Mouse (Mus musculus) C2C12 (cell line): ENCODE measurements at regions not wholly inside any gene's neighbourhood (a gene's known extent, or its start where the extent isn't known, plus 50 kb on each side); places are given as distances from the start of the nearest gene placed in this dataset.
"Not testable (repeated sequence)": the region's sequence is repeated elsewhere in the genome, so short reads cannot be mapped to it uniquely, and the experiment has no call there.

Source experiments
- H3K27me3 ChIP-seq: one replicate; pipeline ENCODE4 v1.6.1; 2011; ENCODE audit not compliant: control insufficient read depth, insufficient read depth, insufficient read length
- H3K36me3 ChIP-seq: one replicate; pipeline ENCODE4 v1.6.1; 2011; ENCODE audit not compliant: control insufficient read depth, insufficient read depth
- H3K4me3 ChIP-seq: one replicate; pipeline ENCODE4 v1.5.1; 2011; ENCODE audit warnings: mild to moderate bottlenecking, control low read depth; ENCODE audit not compliant: poor library complexity, insufficient read depth, severe bottlenecking
- H3K79me2 ChIP-seq: one replicate; pipeline ENCODE4 v1.6.1; 2011; ENCODE audit not compliant: control insufficient read depth, insufficient read depth
- H3K79me3 ChIP-seq: one replicate; pipeline ENCODE4 v1.6.1; 2011; ENCODE audit warnings: low read depth, control low read depth
- H3ac ChIP-seq: one replicate; pipeline ENCODE3; 2011; ENCODE audit warnings: low read depth; ENCODE audit not compliant: control insufficient read depth, insufficient read length
- CEBPB ChIP-seq: IDR thresholded peaks from one replicate; pipeline ENCODE4 v1.6.1; 2011; ENCODE audit warnings: low read depth, mild to moderate bottlenecking, control low read depth, moderate library complexity
- CTCF ChIP-seq: IDR thresholded peaks from one replicate; pipeline ENCODE4 v1.5.1; 2011; ENCODE audit not compliant: control insufficient read depth, insufficient read depth, insufficient read length
- FOSL1 ChIP-seq: IDR thresholded peaks from one replicate; pipeline ENCODE4 v1.8.0; 2011; ENCODE audit warnings: mild to moderate bottlenecking, low read length; ENCODE audit not compliant: poor library complexity, insufficient read depth, severe bottlenecking
- MAX ChIP-seq: IDR thresholded peaks from one replicate; pipeline ENCODE4 v1.6.1; 2011; ENCODE audit warnings: mild to moderate bottlenecking, control low read depth
- MYOD1 ChIP-seq: IDR thresholded peaks from one replicate; pipeline ENCODE4 v1.6.1; 2011; ENCODE audit warnings: low read depth; ENCODE audit not compliant: control insufficient read depth, insufficient read length
- MYOG ChIP-seq: IDR thresholded peaks from one replicate; pipeline ENCODE4 v1.6.1; 2011; ENCODE audit not compliant: control insufficient read depth, insufficient read length; ENCODE audit errors: extremely low read depth
- USF1 ChIP-seq: IDR thresholded peaks from one replicate; pipeline ENCODE4 v1.6.1; 2011; ENCODE audit warnings: low read depth, mild to moderate bottlenecking, control low read depth, moderate library complexity

GRCm38 (mm10) chr1:79212471-79212870 is 227.4 kb downstream of the Scg2 start:
- Histone ChIP-seq H3K36me3 (no peaks in the 10 kb centered on the region), H3K79me3 (no peaks in the 10 kb centered on the region), H3K4me3 (no peak overlapping the region), H3K79me2 (no peaks in the 10 kb centered on the region), H3K27me3 (no peaks in the 10 kb centered on the region), H3ac (no peak overlapping the region)
- no peak for TF ChIP-seq CEBPB
- TF ChIP-seq MAX, result no peak

DNA sequence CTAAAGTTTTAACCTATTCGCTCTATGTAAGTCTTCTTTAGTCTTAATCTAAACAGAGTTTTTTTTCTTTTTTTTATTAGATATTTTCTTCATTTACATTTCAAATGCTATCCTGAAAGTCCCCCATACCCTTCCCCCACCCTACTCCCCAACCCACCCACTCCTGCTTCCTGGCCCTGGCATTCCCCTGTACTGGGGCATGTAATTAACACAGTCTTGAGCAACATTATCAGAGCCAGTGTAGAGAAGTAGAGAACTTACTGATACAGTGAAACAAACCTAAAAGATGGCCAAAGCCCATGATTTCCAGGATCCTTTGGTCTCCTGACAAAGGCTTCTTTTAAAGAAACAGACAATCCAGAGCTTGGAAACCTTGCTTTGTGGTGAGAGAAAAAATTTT is 227.9 kb downstream of the Scg2 start:
- H3K79me2 ChIP-seq, H3K36me3 ChIP-seq, H3K27me3 ChIP-seq, H3K4me3 ChIP-seq, H3ac ChIP-seq, H3K79me3 ChIP-seq: not testable (repeated sequence)

DNA sequence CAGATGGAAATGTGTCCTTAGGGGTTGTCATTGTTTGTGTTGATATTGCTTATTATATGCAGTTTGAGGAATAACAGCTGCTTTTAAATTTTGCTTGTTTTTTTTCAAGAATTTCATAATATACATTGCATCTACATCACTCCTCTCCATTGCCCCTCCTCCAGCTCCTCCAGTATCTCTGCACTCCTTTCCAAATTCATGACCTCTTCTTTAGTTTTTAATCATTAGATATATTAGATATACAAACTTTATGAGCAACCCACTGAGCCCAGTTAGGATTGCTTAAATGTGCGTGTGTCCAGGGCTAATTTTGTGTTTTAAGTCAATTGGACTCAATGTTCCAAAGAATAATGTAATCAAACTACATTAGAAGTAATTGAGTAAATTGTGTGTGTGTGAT is 232.7 kb downstream of the Scg2 start:
- Histone ChIP-seq H3K79me3 (no peaks in the 10 kb centered on the region), H3K4me3 (no peak overlapping the region), H3K36me3 (no peaks in the 10 kb centered on the region), H3K27me3 (no peaks in the 10 kb centered on the region), H3K79me2 (no peaks in the 10 kb centered on the region), H3ac (no peak overlapping the region)
- TF ChIP-seq MYOD1 (no peak), USF1 (no peak), MAX (no peak), MYOG (no peak), FOSL1 (no peak), CTCF (no peak), CEBPB (no peak)

GRCm38 (mm10) chr1:79197682-79198081 is 242.2 kb downstream of the Scg2 start:
- Histone ChIP-seq H3K4me3 (no peak overlapping the region), H3K79me2 (no peaks in the 10 kb centered on the region), H3K79me3 (no peaks in the 10 kb centered on the region), H3K27me3 (no peaks in the 10 kb centered on the region), H3ac (no peak overlapping the region), H3K36me3 (no peaks in the 10 kb centered on the region)
- TF ChIP-seq CEBPB (no peak), FOSL1 (no peak)

DNA sequence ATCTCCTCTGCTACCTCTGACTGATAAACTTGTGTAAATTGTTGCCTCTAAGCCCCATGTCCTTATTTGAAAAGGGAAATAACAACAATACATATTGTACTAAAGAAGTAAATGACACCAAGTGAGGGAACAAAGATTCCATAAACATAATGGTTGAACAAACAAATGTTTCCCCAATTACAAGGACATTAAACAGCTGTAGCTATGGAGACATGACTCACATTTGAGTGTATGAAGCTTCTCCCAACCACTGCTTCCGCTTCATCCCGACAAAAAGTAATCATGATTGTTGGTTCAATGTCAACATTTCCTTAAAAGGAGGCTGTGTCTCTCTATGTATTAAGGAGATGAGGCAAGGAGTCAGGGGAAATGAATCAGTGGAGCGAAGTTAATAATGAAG is 248.9 kb downstream of the Scg2 start:
- Histone ChIP-seq H3K4me3 (no peak overlapping the region), H3K79me2 (no peaks in the 10 kb centered on the region), H3K36me3 (no peaks in the 10 kb centered on the region), H3ac (no peak overlapping the region), H3K27me3 (no peaks in the 10 kb centered on the region), H3K79me3 (no peaks in the 10 kb centered on the region)
- TF ChIP-seq MAX (peak; percentile 24), CTCF (no peak), MYOD1 (peak; percentile 78), CEBPB (peak; percentile 19), FOSL1 (no peak), MYOG (no peak)

DNA sequence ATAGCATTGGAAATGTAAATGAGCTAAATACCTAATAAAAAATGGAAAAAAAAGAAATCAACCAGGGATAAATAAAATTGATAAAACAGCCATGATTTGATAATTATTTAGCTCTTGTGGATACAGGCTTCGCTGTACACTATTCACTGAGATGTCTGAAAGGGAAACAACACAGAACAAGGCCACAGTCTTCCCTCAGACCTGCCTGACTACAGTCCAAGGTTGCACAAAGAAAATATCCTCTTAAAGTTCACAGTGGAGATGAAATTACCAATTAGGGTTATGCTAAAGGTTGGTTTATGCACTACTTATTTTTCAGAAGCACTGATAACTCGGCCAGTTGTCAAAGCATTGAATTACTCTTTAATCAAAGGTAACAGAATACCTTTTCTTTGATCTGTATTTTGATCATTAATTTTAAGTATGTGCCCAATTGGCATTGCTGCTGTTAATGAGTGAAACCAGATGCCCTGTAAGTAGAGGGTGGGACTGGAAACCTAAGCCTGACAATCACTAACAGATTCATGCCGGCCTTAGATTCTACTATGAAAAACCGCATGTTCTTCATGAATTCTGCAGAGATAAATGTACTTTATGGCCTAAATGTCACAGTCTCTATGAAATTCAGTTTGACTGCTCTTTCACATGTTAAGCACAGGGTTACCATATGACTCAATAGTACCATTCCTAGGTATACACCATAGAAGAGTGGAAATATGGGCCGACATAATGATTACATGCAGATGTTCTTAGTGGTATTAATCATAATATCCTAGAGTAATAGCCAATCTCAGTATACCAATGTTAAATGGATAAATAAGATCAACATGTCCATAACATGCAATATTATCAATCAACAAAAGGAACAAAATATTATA is 256.1 kb downstream of the Scg2 start:
- TF ChIP-seq MAX (no peak), USF1 (no peak), CEBPB (no peak), CTCF (no peak), MYOG (no peak), MYOD1 (no peak), FOSL1 (no peak)
- Histone ChIP-seq H3K36me3 (no peaks in the 10 kb centered on the region), H3K4me3 (no peak overlapping the region), H3ac (no peak overlapping the region), H3K79me2 (no peaks in the 10 kb centered on the region), H3K27me3 (no peaks in the 10 kb centered on the region), H3K79me3 (no peaks in the 10 kb centered on the region)
